Mouse (Mus musculus) cortical plate, adult 2 months (tissue): ENCODE data around the gene Fam131a.

ENCODE experiments used
- CTCF ChIP-seq: fragments of 200-500 bp; IDR thresholded peaks from 2 replicates; pipeline ENCODE4 v1.5.1; 2011; ENCODE audit warnings: mild to moderate bottlenecking, control low read depth, low read length; ENCODE audit not compliant: insufficient read depth; ENCODE audit errors: extremely low read depth
- POLR2A ChIP-seq: fragments of 200-500 bp; IDR thresholded peaks from 2 replicates; pipeline ENCODE4 v1.6.1; 2011; ENCODE audit warnings: mild to moderate bottlenecking, low read length, control low read depth; ENCODE audit not compliant: insufficient read depth; ENCODE audit errors: extremely low read depth

DNA sequence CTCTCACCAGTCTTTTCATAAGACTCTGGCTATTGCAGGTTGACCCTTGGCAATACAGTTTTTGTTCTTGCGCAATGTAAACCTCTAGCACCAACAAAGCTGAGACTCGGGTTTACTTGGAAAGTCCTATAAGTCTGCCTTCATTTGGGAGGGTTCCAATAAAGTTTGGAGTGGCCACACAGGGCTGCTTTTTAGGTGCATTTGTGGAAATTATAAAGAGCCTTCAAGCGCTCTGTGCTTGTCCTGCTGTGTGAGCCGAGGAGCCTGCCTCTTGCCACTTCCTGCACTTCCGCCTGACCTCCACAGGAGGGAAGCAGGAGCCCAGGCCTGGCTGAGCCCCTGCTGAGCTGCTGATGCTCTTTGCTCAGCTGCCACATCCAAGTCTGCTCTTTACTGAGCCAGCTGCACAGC is 31.3 kb downstream of the Fam131a start:
- TF ChIP-seq POLR2A, result no peak
- TF ChIP-seq CTCF, result peak; percentile 63
